Comparison of ENCODE assay signal across 11 mouse cellular contexts in the genomic region with DNA sequence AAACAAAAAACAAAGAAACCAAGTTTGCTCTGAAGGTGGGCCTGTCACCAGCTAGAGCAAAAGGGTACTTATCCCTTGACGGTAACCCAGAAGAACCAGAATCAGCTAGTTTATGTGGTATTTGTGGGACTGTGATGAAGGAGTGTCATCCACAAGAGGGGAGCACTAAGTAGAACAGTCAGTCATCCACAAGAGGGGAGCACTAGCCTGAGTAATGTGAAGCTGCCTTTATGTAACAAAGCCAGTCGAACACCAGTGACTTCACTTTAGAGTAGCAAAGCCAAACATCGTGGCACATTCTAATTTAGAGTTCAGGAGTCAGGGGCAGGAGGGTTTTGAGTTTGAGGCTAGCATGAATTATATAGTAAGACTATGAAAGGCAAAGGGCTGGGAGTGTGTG. TPM values are rescaled to one million over a fixed set of nuclear protein-coding genes. Genes with fewer than 3 reads are reported as not detected.
DNase-seq lines count a peak whose midpoint lies in the region; ATAC-seq and TF ChIP-seq lines count a peak whose summit lies in the region.
"Had no signal": no experiment of that assay in that cellular context is flagged by ENCODE, and none has a peak within 500 bp of the region (broad histone marks: within the 10 kb centered on the region; RNA-seq: fewer than 3 reads in every experiment).

No protein-coding gene starts in this region.

- peaks cover 19% of the 10 kb centered on the region for H3K4me1 ChIP-seq in liver, postnatal 0 days (ENCODE audit: insufficient read depth)
- H3K4me1 ChIP-seq in liver, embryonic 12.5 days, result peaks cover 13% of the 10 kb centered on the region
- H3K4me1 ChIP-seq in forebrain, embryonic 10.5 days, result peaks cover 36% of the 10 kb centered on the region
- H3K4me1 ChIP-seq in cerebellum, adult 2 months (ENCODE audit: control insufficient read depth, insufficient read depth, low read length), result no peaks in the 10 kb centered on the region; the same call in none of the 2 replicates

- no peak for DNase-seq in frontal cortex, postnatal 14 days (ENCODE audit: low spot score in 2 of 2)
- no peak for DNase-seq in liver, postnatal 0 days
- DNase-seq in brain, embryonic 14.5 days (ENCODE audit: low read depth), result peak; percentile 58
- peak; percentile 61 for DNase-seq in lung, postnatal 10 days
- DNase-seq in forebrain, embryonic 10.5 days (ENCODE audit: extremely low spot score, low spot score), result no peak
- DNase-seq in cerebellum, adult 2 months, result no peak
- DNase-seq: cerebellum, adult 8-10 months had no signal

- no peak for TF ChIP-seq EP300 in liver, postnatal 0 days (IDR thresholded peaks at IDR 0.05; ENCODE audit: low read depth)

- no peak overlapping the region for H3K4me2 ChIP-seq in liver, postnatal 0 days (ENCODE audit: low read depth, low read length)
- no peak overlapping the region for H3K4me2 ChIP-seq in liver, embryonic 12.5 days

- no peaks in the 10 kb centered on the region for H3K9me3 ChIP-seq in liver, postnatal 0 days (ENCODE audit: low read length)
- no peaks in the 10 kb centered on the region for H3K9me3 ChIP-seq in liver, embryonic 12.5 days (replicated peaks)
- H3K9me3 ChIP-seq in forebrain, embryonic 10.5 days, result no peaks in the 10 kb centered on the region

- H3K27ac ChIP-seq in liver, postnatal 0 days (ENCODE audit: low read depth), result no peak overlapping the region
- no peak overlapping the region for H3K27ac ChIP-seq in liver, embryonic 12.5 days
- no peak overlapping the region for H3K27ac ChIP-seq in forebrain, embryonic 10.5 days
- no peak overlapping the region for H3K27ac ChIP-seq in cerebellum, adult 2 months (ENCODE audit: insufficient read depth, low read length)

- no peaks in the 10 kb centered on the region for H3K36me3 ChIP-seq in liver, postnatal 0 days (replicated peaks; ENCODE audit: insufficient read depth, low read length)
- 0 out of 2 replicates have a peak, but pooled peaks cover 3% of the 10 kb centered on the region for H3K36me3 ChIP-seq in liver, embryonic 12.5 days
- H3K36me3 ChIP-seq in forebrain, embryonic 10.5 days (replicated peaks), result peaks cover 13% of the 10 kb centered on the region

- no peak overlapping the region for H3K4me3 ChIP-seq in liver, postnatal 0 days (ENCODE audit: low read depth, low read length)
- H3K4me3 ChIP-seq in liver, embryonic 12.5 days, result no peak overlapping the region
- H3K4me3 ChIP-seq in forebrain, embryonic 10.5 days, result no peak overlapping the region
- H3K4me3 ChIP-seq in cerebellum, adult 2 months (replicated peaks; ENCODE audit: insufficient read depth, low read depth, low read length), result no peak overlapping the region
- H3K4me3 ChIP-seq: myocyte had no signal

- H3K27me3 ChIP-seq in liver, postnatal 0 days (ENCODE audit: insufficient read depth, low read length), result no peaks in the 10 kb centered on the region
- H3K27me3 ChIP-seq in liver, embryonic 12.5 days (replicated peaks), result no peaks in the 10 kb centered on the region
- H3K27me3 ChIP-seq in forebrain, embryonic 10.5 days (ENCODE audit: poor library complexity, severe bottlenecking), result no peaks in the 10 kb centered on the region
- H3K27me3 ChIP-seq in cerebellum, adult 2 months (ENCODE audit: control insufficient read depth, insufficient read depth, low read length), result no peaks in the 10 kb centered on the region

- TF ChIP-seq CTCF in liver, postnatal 0 days (IDR thresholded peaks at IDR 0.05; ENCODE audit: low read depth), result peak; percentile 50
- no peak; the same call in 1 of the 2 replicates for TF ChIP-seq CTCF in brain, embryonic 14.5 days (IDR thresholded peaks at IDR 0.05; ENCODE audit: borderline replicate concordance, extremely low read depth, insufficient read depth, insufficient read length)
- TF ChIP-seq CTCF in cerebellum, adult 2 months (IDR thresholded peaks at IDR 0.05; ENCODE audit: borderline replicate concordance, insufficient read depth, low read depth, low read length), result no peak

- H3K9ac ChIP-seq in liver, postnatal 0 days (replicated peaks), result no peak overlapping the region
- H3K9ac ChIP-seq in liver, embryonic 12.5 days, result no peak overlapping the region

- WGBS in liver, postnatal 0 days (ENCODE audit: insufficient replicate concordance), result 66% methylated on average over 3 of the region's 3 CpGs
- 76% methylated on average over 3 of the region's 3 CpGs for WGBS in liver, embryonic 12.5 days (ENCODE audit: insufficient replicate concordance)
- 89% methylated on average over 3 of the region's 3 CpGs for WGBS in forebrain, embryonic 10.5 days
- 66% methylated on average over 3 of the region's 3 CpGs for WGBS in cerebellum, adult 2 months

- ATAC-seq in frontal cortex, adult (ENCODE audit: low TSS enrichment), result peak; percentile 64
- ATAC-seq in liver, postnatal 0 days, result no peak
- ATAC-seq in liver, embryonic 12.5 days, result no peak

- TF ChIP-seq POLR2A in brain, embryonic 14.5 days (IDR thresholded peaks at IDR 0.05; ENCODE audit: borderline replicate concordance, extremely low read depth, insufficient read depth, insufficient read length, poor library complexity, severe bottlenecking), result no peak
- no peak for TF ChIP-seq POLR2A in cerebellum, adult 2 months (IDR thresholded peaks at IDR 0.05; ENCODE audit: borderline replicate concordance, insufficient read depth, low read length)

RNA-seq across cellular contexts. Expression of a gene that starts 40.3 kb away (rescaled TPM):
- not detected in 2 replicates for polyA plus RNA-seq in liver, postnatal 0 days (2015; fragmentation: Nextera tagmentation; extraction: Ambion mirVana)
- not detected in 2 replicates for polyA plus RNA-seq in liver, embryonic 12.5 days (2016; fragmentation: Nextera tagmentation; extraction: Ambion mirVana)
- polyA plus RNA-seq in brain, embryonic 14.5 days (2012; rRNA removed), result not detected in 2 replicates
- polyA plus RNA-seq in forebrain, embryonic 10.5 days (2016; fragmentation: Nextera tagmentation; extraction: Ambion mirVana), result 0.14 TPM in 1 of 2 replicates, not detected in the other
- not detected in 2 replicates for polyA plus RNA-seq in cerebellum, adult 2 months (2012; rRNA removed)
- polyA plus RNA-seq: myocyte; stomach, embryonic 16.5 days had no signal

RNA-seq across cellular contexts. Expression of a gene that starts 58.4 kb away (rescaled TPM):
- polyA plus RNA-seq in liver, postnatal 0 days (2015; fragmentation: Nextera tagmentation; extraction: Ambion mirVana), result 2.2 and 2.6 TPM in 2 replicates
- polyA plus RNA-seq in liver, embryonic 12.5 days (2016; fragmentation: Nextera tagmentation; extraction: Ambion mirVana), result 4.2 and 4.5 TPM in 2 replicates
- 0.69 and 1.8 TPM in 2 replicates for polyA plus RNA-seq in brain, embryonic 14.5 days (2012; rRNA removed)
- polyA plus RNA-seq in forebrain, embryonic 10.5 days (2016; fragmentation: Nextera tagmentation; extraction: Ambion mirVana), result 5.0 and 5.3 TPM in 2 replicates
- polyA plus RNA-seq in cerebellum, adult 2 months (2012; rRNA removed), result 1.5 and 1.8 TPM in 2 replicates

RNA-seq across cellular contexts. Expression of a gene that starts 59.6 kb away (rescaled TPM):
- polyA plus RNA-seq in liver, postnatal 0 days (2015; fragmentation: Nextera tagmentation; extraction: Ambion mirVana), result 3.9 TPM in 2 replicates
- polyA plus RNA-seq in liver, embryonic 12.5 days (2016; fragmentation: Nextera tagmentation; extraction: Ambion mirVana), result 8.5 and 8.7 TPM in 2 replicates
- polyA plus RNA-seq in brain, embryonic 14.5 days (2012; rRNA removed), result 26.7 and 26.8 TPM in 2 replicates
- 35.0 and 36.0 TPM in 2 replicates for polyA plus RNA-seq in forebrain, embryonic 10.5 days (2016; fragmentation: Nextera tagmentation; extraction: Ambion mirVana)
- polyA plus RNA-seq in cerebellum, adult 2 months (2012; rRNA removed), result 10.0 and 11.8 TPM in 2 replicates

Comparison
In these comparisons a context has a peak if more than half of its experiments do, and no peak if none do; other contexts are left out.
1. DNase-seq: peak in brain, embryonic 14.5 days (single experiment) and lung, postnatal 10 days (single experiment); none in frontal cortex, postnatal 14 days (0 of 2), liver, postnatal 0 days (single experiment), forebrain, embryonic 10.5 days (single experiment) and cerebellum, adult 2 months (0 of 2).